Mouse (Mus musculus): Measurements from ENCODE around the gene Dnm1.

GRCm38 (mm10) chr2:32288371-32288931 is 64.7 kb downstream of the Dnm1 start:
- TF ChIP-seq CTCF (IDR thresholded peaks at IDR 0.05; ENCODE audit: low read depth, low read length) (no peak), POLR2A (IDR thresholded peaks at IDR 0.05; ENCODE audit: extremely low read depth, insufficient read depth, low read length) (no peak)
